Mouse (Mus musculus) kidney, adult 2 months (tissue): Measurements from ENCODE around the gene Ctnnbip1.

Source experiments
- CTCF ChIP-seq: fragments of 200-500 bp; conservative IDR thresholded peaks from 2 replicates; pipeline ENCODE4 v1.5.1; 2011; ENCODE audit warnings: low read depth, mild to moderate bottlenecking, control low read depth, low read length, moderate library complexity, mixed read lengths; ENCODE audit not compliant: insufficient read depth, insufficient read length
- POLR2A ChIP-seq: fragments of 200-500 bp; IDR thresholded peaks from one replicate; pipeline ENCODE4 v1.6.1; 2011; ENCODE audit warnings: low read depth, low read length, control low read depth

DNA sequence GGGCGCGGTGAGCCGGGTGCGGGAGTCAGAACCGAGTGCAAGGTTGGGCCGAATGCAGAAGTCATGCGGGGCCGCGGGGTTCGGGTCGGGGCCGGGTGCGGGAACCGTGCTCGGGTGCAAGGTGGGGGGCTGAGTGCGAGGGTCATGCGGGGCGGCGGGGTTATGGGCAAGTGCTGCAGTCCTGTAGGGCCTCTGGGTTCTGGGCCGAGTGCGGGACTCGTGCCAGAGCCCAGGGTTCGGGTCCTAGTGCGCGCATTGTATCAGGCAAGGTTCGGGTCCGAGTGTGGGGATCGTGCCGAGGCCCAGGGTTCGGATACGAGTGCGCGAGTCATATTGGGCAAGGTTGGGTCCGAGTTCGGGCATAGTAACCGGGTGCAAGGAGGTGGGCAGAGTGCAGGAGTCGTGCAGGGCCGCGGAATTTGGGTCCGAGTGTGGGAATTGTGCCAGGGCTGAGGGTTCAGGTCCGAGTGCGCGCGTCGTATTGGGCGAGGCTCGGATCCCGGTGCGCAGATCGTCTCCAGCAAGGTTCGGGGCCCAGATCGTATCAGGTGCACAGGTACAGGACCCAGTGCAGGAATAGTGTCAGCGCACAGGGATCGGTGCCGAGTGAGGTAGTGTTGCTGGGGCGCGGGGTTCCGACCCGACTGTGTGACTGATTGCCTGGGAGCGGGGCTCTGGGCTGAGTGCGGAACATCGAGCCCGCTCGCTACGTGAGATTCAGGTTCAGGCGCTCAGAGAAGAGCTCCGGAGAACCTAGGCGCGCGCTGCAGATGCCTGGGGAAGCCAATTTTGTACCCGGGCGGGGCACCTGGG lies 69.0 kb downstream of the Ctnnbip1 start:
- no peak for TF ChIP-seq POLR2A
- no peak for TF ChIP-seq CTCF
